Mouse (Mus musculus) MEL (cell line): ENCODE measurements around the gene Cyp2d11. TPM values are rescaled to one million over a fixed set of nuclear protein-coding genes. Genes with fewer than 3 reads are reported as not detected.

Source experiments
- DNase-seq: peaks from one replicate; pipeline ENCODE4 v3.0.0; 2011; ENCODE audit warnings: low read depth, low spot score
- H3K27ac ChIP-seq: 2 replicates; pipeline ENCODE4 v1.5.1; 2012; ENCODE audit warnings: low read depth, mild to moderate bottlenecking, control low read depth, low read length, moderate library complexity; ENCODE audit not compliant: control insufficient read depth
- H3K27me3 ChIP-seq, 2 experiments: fragments of 150-350 bp in 1 of 2; sonication (generic) in 1 of 2; 2 replicates each; pipeline ENCODE4 v1.6.1; 2012; ENCODE audit warnings: low read length in 2 of 2, mild to moderate bottlenecking in 2 of 2, improper control_type of control experiment in 1 of 2, moderate library complexity in 1 of 2; ENCODE audit not compliant: insufficient read depth in 2 of 2, control insufficient read depth in 1 of 2
- H3K36me3 ChIP-seq, 2 experiments: 2 replicates each; pipeline ENCODE4 v1.6.1; 2012 to 2014; ENCODE audit warnings: low read length in 2 of 2, improper control_type of control experiment in 1 of 2, inconsistent platforms in 1 of 2, mild to moderate bottlenecking in 1 of 2; ENCODE audit not compliant: insufficient read depth in 2 of 2, control insufficient read depth in 1 of 2
- H3K4me1 ChIP-seq, 2 experiments: fragments of 150-350 bp in 1 of 2; sonication (generic) in 1 of 2; 2 replicates each; pipeline ENCODE4 v1.6.1; 2012; ENCODE audit warnings: low read length in 2 of 2, improper control_type of control experiment in 1 of 2, mild to moderate bottlenecking in 1 of 2; ENCODE audit not compliant: insufficient read depth in 2 of 2, control insufficient read depth in 1 of 2
- H3K4me3 ChIP-seq, 2 experiments: fragments of 150-350 bp in 1 of 2; sonication (generic) in 1 of 2; 2 replicates each; pipeline ENCODE4 v1.5.1; 2012; ENCODE audit warnings: low read depth in 2 of 2, low read length in 2 of 2, mild to moderate bottlenecking in 2 of 2, moderate library complexity in 2 of 2, control low read depth in 1 of 2, improper control_type of control experiment in 1 of 2; ENCODE audit not compliant: control insufficient read depth in 1 of 2, insufficient read depth in 1 of 2
- H3K79me2 ChIP-seq: 2 replicates; pipeline ENCODE4 v1.6.1; 2012; ENCODE audit warnings: mild to moderate bottlenecking, low read length, moderate library complexity; ENCODE audit not compliant: control insufficient read depth, poor library complexity, insufficient read depth
- H3K9ac ChIP-seq: 2 replicates; pipeline ENCODE4 v1.6.1; 2012; ENCODE audit warnings: low read depth, mild to moderate bottlenecking, control low read depth, low read length, moderate library complexity; ENCODE audit not compliant: control insufficient read depth, poor library complexity, severe bottlenecking
- H3K9me3 ChIP-seq: fragments of 150-350 bp; sonication (generic); replicated peaks from 2 replicates; pipeline ENCODE4 v1.6.1; 2012; ENCODE audit warnings: mild to moderate bottlenecking, low read length, improper control_type of control experiment, moderate library complexity; ENCODE audit not compliant: insufficient read depth
- BHLHE40 ChIP-seq: IDR thresholded peaks from 2 replicates; pipeline ENCODE4 v1.6.1; 2012; ENCODE audit warnings: low read depth, mild to moderate bottlenecking, inconsistent platforms, low read length, improper control_type of control experiment, borderline replicate concordance
- CHD1 ChIP-seq: IDR thresholded peaks from 2 replicates; pipeline ENCODE4 v1.6.1; 2012; ENCODE audit warnings: low read depth, mild to moderate bottlenecking, inconsistent platforms, low read length, improper control_type of control experiment
- CTCF ChIP-seq, 3 experiments: IDR thresholded peaks in 2 of 3; conservative IDR thresholded peaks in 1 of 3; 2 replicates each; pipeline ENCODE4 v1.5.1; 2011 to 2012; ENCODE audit warnings: low read length in 3 of 3, low read depth in 2 of 3, mild to moderate bottlenecking in 2 of 3, improper control_type of control experiment in 1 of 3, inconsistent platforms in 1 of 3, mixed read lengths in 1 of 3, moderate library complexity in 1 of 3; ENCODE audit not compliant: control insufficient read depth in 1 of 3, insufficient read depth in 1 of 3, poor library complexity in 1 of 3, severe bottlenecking in 1 of 3
- EP300 ChIP-seq, 2 experiments: IDR thresholded peaks; 2 replicates each; pipeline ENCODE4 v1.6.1; 2011; ENCODE audit warnings: improper control_type of control experiment in 2 of 2, low read length in 2 of 2, low read depth in 1 of 2, mild to moderate bottlenecking in 1 of 2
- ETS1 ChIP-seq: IDR thresholded peaks from 2 replicates; pipeline ENCODE4 v1.6.1; 2012; ENCODE audit warnings: low read depth, mild to moderate bottlenecking, inconsistent platforms, low read length, improper control_type of control experiment, moderate library complexity
- GATA1 ChIP-seq: IDR thresholded peaks from 2 replicates; pipeline ENCODE4 v1.6.1; 2011; ENCODE audit warnings: low read depth, low read length, improper control_type of control experiment
- HCFC1 ChIP-seq: IDR thresholded peaks from 2 replicates; pipeline ENCODE4 v1.6.1; 2012; ENCODE audit warnings: low read depth, mild to moderate bottlenecking, inconsistent platforms, low read length, improper control_type of control experiment, moderate library complexity
- KAT2A ChIP-seq: conservative IDR thresholded peaks from 2 replicates; pipeline ENCODE4 v1.6.1; 2012; ENCODE audit warnings: low read depth, low read length, improper control_type of control experiment, inconsistent platforms
- MAFK ChIP-seq: IDR thresholded peaks from 2 replicates; pipeline ENCODE4 v1.6.1; 2011; ENCODE audit warnings: low read depth, mild to moderate bottlenecking, low read length, improper control_type of control experiment, borderline replicate concordance
- MAX ChIP-seq: IDR thresholded peaks from 2 replicates; pipeline ENCODE4 v1.6.1; 2011; ENCODE audit warnings: low read length, improper control_type of control experiment
- MEF2A ChIP-seq: IDR thresholded peaks from 2 replicates; pipeline ENCODE4 v1.6.1; 2014; ENCODE audit warnings: low read depth, mild to moderate bottlenecking, inconsistent platforms, low read length, improper control_type of control experiment; ENCODE audit not compliant: poor library complexity, insufficient replicate concordance, severe bottlenecking; ENCODE audit errors: extremely low read depth
- MXI1 ChIP-seq: IDR thresholded peaks from 2 replicates; pipeline ENCODE4 v1.6.1; 2011; ENCODE audit warnings: mild to moderate bottlenecking, low read depth, low read length, improper control_type of control experiment
- MYC ChIP-seq: IDR thresholded peaks from 2 replicates; pipeline ENCODE4 v1.6.1; 2011; ENCODE audit warnings: low read depth, mild to moderate bottlenecking, low read length, improper control_type of control experiment, moderate library complexity
- NELFE ChIP-seq: IDR thresholded peaks from 2 replicates; pipeline ENCODE4 v1.6.1; 2011; ENCODE audit warnings: low read depth, low read length, improper control_type of control experiment
- NRF1 ChIP-seq: IDR thresholded peaks from 2 replicates; pipeline ENCODE4 v1.6.1; 2014; ENCODE audit warnings: low read depth, mild to moderate bottlenecking, inconsistent platforms, low read length, improper control_type of control experiment, moderate library complexity; ENCODE audit not compliant: poor library complexity, insufficient read depth, severe bottlenecking
- POLR2A ChIP-seq, 2 experiments: IDR thresholded peaks; 2 replicates each; pipeline ENCODE4 v1.6.1; 2011 to 2012; ENCODE audit warnings: low read length in 2 of 2, mild to moderate bottlenecking in 2 of 2, control low read depth in 1 of 2, improper control_type of control experiment in 1 of 2, low read depth in 1 of 2, moderate library complexity in 1 of 2; ENCODE audit not compliant: control insufficient read depth in 1 of 2, insufficient read depth in 1 of 2, poor library complexity in 1 of 2
- POLR2AphosphoS2 ChIP-seq: IDR thresholded peaks from 2 replicates; pipeline ENCODE4 v1.6.1; 2011; ENCODE audit warnings: low read length, improper control_type of control experiment
- POLR2AphosphoS5 ChIP-seq: IDR thresholded peaks from 2 replicates; pipeline ENCODE4 v1.6.1; 2012; ENCODE audit warnings: low read depth, borderline replicate concordance, mild to moderate bottlenecking, inconsistent platforms, low read length, moderate library complexity, mixed read lengths
- RAD21 ChIP-seq: IDR thresholded peaks from 2 replicates; pipeline ENCODE4 v1.6.1; 2011; ENCODE audit warnings: mild to moderate bottlenecking, low read depth, low read length, improper control_type of control experiment
- SIN3A ChIP-seq: IDR thresholded peaks from 2 replicates; pipeline ENCODE4 v1.6.1; 2012; ENCODE audit warnings: low read length, improper control_type of control experiment, inconsistent platforms
- SMC3 ChIP-seq: IDR thresholded peaks from 2 replicates; pipeline ENCODE4 v1.6.1; 2011; ENCODE audit warnings: low read depth, low read length, improper control_type of control experiment
- TBP ChIP-seq: IDR thresholded peaks from 2 replicates; pipeline ENCODE4 v1.8.0; 2011; ENCODE audit warnings: low read depth, low read length, improper control_type of control experiment
- TCF12 ChIP-seq: IDR thresholded peaks from 2 replicates; pipeline ENCODE4 v1.6.1; 2014; ENCODE audit warnings: low read depth, mild to moderate bottlenecking, inconsistent platforms, low read length, improper control_type of control experiment, moderate library complexity
- UBTF ChIP-seq: IDR thresholded peaks from 2 replicates; pipeline ENCODE4 v1.6.1; 2012; ENCODE audit warnings: low read depth, mild to moderate bottlenecking, inconsistent platforms, low read length, improper control_type of control experiment, moderate library complexity, borderline replicate concordance; ENCODE audit not compliant: insufficient read depth
- USF1 ChIP-seq: IDR thresholded peaks from 2 replicates; pipeline ENCODE4 v1.6.1; 2014; ENCODE audit warnings: low read depth, mild to moderate bottlenecking, inconsistent platforms, low read length, improper control_type of control experiment, moderate library complexity
- USF2 ChIP-seq, 2 experiments: IDR thresholded peaks; 2 replicates each; pipeline ENCODE4 v1.6.1; 2011 to 2012; ENCODE audit warnings: improper control_type of control experiment in 2 of 2, low read length in 2 of 2, borderline replicate concordance in 1 of 2, inconsistent platforms in 1 of 2, low read depth in 1 of 2, mild to moderate bottlenecking in 1 of 2; ENCODE audit not compliant: insufficient read depth in 1 of 2
- ZC3H11A ChIP-seq: IDR thresholded peaks from 2 replicates; pipeline ENCODE4 v1.6.1; 2012; ENCODE audit warnings: low read depth, mild to moderate bottlenecking, inconsistent platforms, low read length, improper control_type of control experiment
- ZKSCAN1 ChIP-seq: IDR thresholded peaks from 2 replicates; pipeline ENCODE4 v1.6.1; 2012; ENCODE audit warnings: low read depth, mild to moderate bottlenecking, inconsistent platforms, low read length, improper control_type of control experiment, moderate library complexity
- ZMIZ1 ChIP-seq: IDR thresholded peaks from 2 replicates; pipeline ENCODE4 v1.6.1; 2012; ENCODE audit warnings: low read depth, mild to moderate bottlenecking, inconsistent platforms, low read length, improper control_type of control experiment, moderate library complexity
- polyA plus RNA-seq, 2 experiments: library from polyadenylated mRNA; stranded (reverse) in 1 of 2; unstranded in 1 of 2; fragments of >175 nt in 1 of 2; fragments of >200 nt in 1 of 2; gene quantifications; 2 replicates each; pipeline versions ENCODE4 v1.2.1 to v1.2.4; 2012; ENCODE audit warnings: low replicate concordance in 2 of 2, low read depth in 1 of 2; ENCODE audit not compliant: insufficient read length in 2 of 2, insufficient read depth in 1 of 2, missing spikeins in 1 of 2
- total RNA-seq: library from RNA; depleted of rRNA; stranded (reverse); fragments of 300-350 nt; gene quantifications from 2 replicates; pipeline ENCODE4 v1.2.3, GENCODE M21; 2012

Cyp2d11 gene
- total and polyA plus RNA-seq, 3 experiments, result not detected

- peaks cover 25% of the 10 kb centered on the region for H3K79me2 ChIP-seq
- peak within 1 kb of the TSS; percentile 73 for H3K27ac ChIP-seq
- H3K27me3 ChIP-seq, result no peaks in the 10 kb centered on the region
- H3K9ac ChIP-seq, result peak within 1 kb of the TSS; percentile 88
- peaks cover 0 to 21% of the 10 kb centered on the region in 2 experiments; a peak in 2 of 4 replicates for H3K36me3 ChIP-seq
- H3K9me3 ChIP-seq, result no peaks in the 10 kb centered on the region
- peak within 1 kb of the TSS; percentile 84 for H3K4me3 ChIP-seq
- H3K4me1 ChIP-seq, result peaks cover 9 to 24% of the 10 kb centered on the region in 2 experiments
- DNase-seq, result peak; percentile 98
- peak; percentile 85 for TF ChIP-seq SIN3A
- TF ChIP-seq ZKSCAN1, result 0 out of 2 replicates have a peak, but pooled peaks have one; percentile 13
- no peak for TF ChIP-seq MEF2A
- TF ChIP-seq POLR2AphosphoS5, result peak; percentile 61; the same call in 1 of the 2 replicates
- peak; percentile 93 for TF ChIP-seq SMC3
- TF ChIP-seq RAD21, result peak; percentile 63
- TF ChIP-seq CHD1, result no peak
- no peak for TF ChIP-seq EP300 (IDR thresholded peaks at IDR 0.05; ENCODE audit: low read depth in 1 of 2, low read length in 2 of 2)
- TF ChIP-seq HCFC1, result peak; percentile 81
- 0 out of 2 replicates have a peak, but pooled peaks have one; percentile 30 for TF ChIP-seq BHLHE40
- TF ChIP-seq MXI1, result peak; percentile 68
- 0 out of 2 replicates have a peak, but pooled peaks have one; percentile 12 for TF ChIP-seq GATA1
- TF ChIP-seq TCF12, result peak; percentile 85
- TF ChIP-seq NRF1, result peak; percentile 99
- 0 out of 2 replicates have a peak, but pooled peaks have one; percentile 42 for TF ChIP-seq UBTF
- TF ChIP-seq MYC, result no peak
- peak; percentile 95 for TF ChIP-seq NELFE
- peak; percentile 73; the same call in 1 of the 2 replicates for TF ChIP-seq TBP
- peak; percentile 52 for TF ChIP-seq MAX
- TF ChIP-seq USF1, result peak; percentile 56
- TF ChIP-seq ETS1, result peak; percentile 48; the same call in 1 of the 2 replicates
- peak; percentile 87 for TF ChIP-seq POLR2AphosphoS2
- TF ChIP-seq CTCF (IDR thresholded peaks at IDR 0.05 in 2 of 3, conservative IDR thresholded peaks at IDR 0.05 in 1 of 3; ENCODE audit: control insufficient read depth in 1 of 3, insufficient read depth in 1 of 3, low read depth in 2 of 3, low read length in 3 of 3, poor library complexity in 1 of 3, severe bottlenecking in 1 of 3), result peak; percentile 72 to 96 (median 91)
- no peak for TF ChIP-seq USF2 (IDR thresholded peaks at IDR 0.05; ENCODE audit: borderline replicate concordance in 1 of 2, insufficient read depth in 1 of 2, low read depth in 1 of 2, low read length in 2 of 2)
- no peak for TF ChIP-seq MAFK
- TF ChIP-seq ZC3H11A, result peak; percentile 72
- TF ChIP-seq KAT2A, result no peak
- peak; percentile 95 for TF ChIP-seq ZMIZ1
- peak; percentile 96 to 99 for TF ChIP-seq POLR2A (IDR thresholded peaks at IDR 0.05; ENCODE audit: control insufficient read depth in 1 of 2, insufficient read depth in 1 of 2, low read depth in 1 of 2, low read length in 2 of 2, poor library complexity in 1 of 2)
Measured at GRCm38 (mm10) chr15:82354126-82354945, 39.5 kb downstream of the Cyp2d11 start, which contains the start of gene Ndufa6. TSS of gene Ndufa6 (minus strand) at chr15:82354322.
